Mouse (Mus musculus): ENCODE results near the gene Rpe65.

Rpe65 gene

GRCm38 (mm10) chr3:159598875-159599274 lies at the start of gene Rpe65:
Rpe65 (plus strand) TSS chr3:159599175.
- DNase-seq: no peak

DNA sequence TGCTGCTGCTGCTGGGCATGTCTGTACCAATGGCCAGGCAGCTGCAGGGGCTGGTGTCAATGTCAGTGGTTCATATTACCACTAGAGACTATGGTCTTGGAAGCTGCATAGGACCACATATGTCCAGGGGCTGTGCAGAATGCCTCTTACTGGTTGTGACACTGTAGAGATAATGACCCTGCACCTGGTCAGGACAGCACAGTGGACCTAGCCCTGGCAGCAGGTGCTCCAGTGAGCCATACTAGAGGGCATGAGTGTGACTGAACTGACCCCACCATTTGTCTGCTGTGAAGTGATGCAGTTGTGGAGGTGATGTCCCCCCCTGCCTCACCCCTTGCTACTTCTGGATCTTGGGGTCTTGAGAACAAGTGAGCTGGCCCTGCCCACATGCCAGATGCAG lies 48.8 kb upstream of the Rpe65 start:
- no peak for DNase-seq

- DNase-seq: no peak
Observed at GRCm38 (mm10) chr3:159614977-159615376, 16.0 kb downstream of the Rpe65 start.

GRCm38 (mm10) chr3:159621026-159621425 lies 22.1 kb downstream of the Rpe65 start:
- DNase-seq: no peak

- DNase-seq: no peak
Observed at GRCm38 (mm10) chr3:159624010-159624409, 25.0 kb downstream of the Rpe65 start.

- DNase-seq: no peak
Observed at GRCm38 (mm10) chr3:159660741-159661140, 61.8 kb downstream of the Rpe65 start.

GRCm38 (mm10) chr3:159663333-159663732 lies 64.4 kb downstream of the Rpe65 start:
- DNase-seq: no peak
